22 mouse cellular contexts compared by ENCODE assay signal in genomic region chr5:142500918-142501317, GRCm38 (mm10). TPM values are rescaled to one million over a fixed set of nuclear protein-coding genes. Genes with fewer than 3 reads are reported as not detected.
DNase-seq lines count a peak whose midpoint lies in the region; ATAC-seq and TF ChIP-seq lines count a peak whose summit lies in the region.
"Had no signal": no experiment of that assay in that cellular context is flagged by ENCODE, and none has a peak within 500 bp of the region (broad histone marks: within the 10 kb centered on the region; RNA-seq: fewer than 3 reads in every experiment).

No protein-coding gene starts in this region.

- 51% methylated on average over 10 of the region's 10 CpGs for WGBS in kidney, embryonic 16.5 days
- 61% methylated on average over 10 of the region's 10 CpGs for WGBS in intestine, embryonic 14.5 days
- WGBS in stomach, embryonic 14.5 days: 70% methylated on average over 10 of the region's 10 CpGs
- 81% methylated on average over 10 of the region's 10 CpGs for WGBS in embryonic facial prominence, embryonic 10.5 days

- no peaks in the 10 kb centered on the region for H3K36me3 ChIP-seq in kidney, embryonic 16.5 days (ENCODE audit: insufficient read depth, low read length)
- H3K36me3 ChIP-seq in ES-Bruce4 (ENCODE audit: control insufficient read depth, insufficient read depth, low read length, poor library complexity, severe bottlenecking): no peaks in the 10 kb centered on the region
- H3K36me3 ChIP-seq in intestine, embryonic 14.5 days (ENCODE audit: control insufficient read depth, insufficient read depth, low read length): no peaks in the 10 kb centered on the region
- H3K36me3 ChIP-seq in stomach, embryonic 14.5 days (ENCODE audit: control insufficient read depth, insufficient read depth, low read length): no peaks in the 10 kb centered on the region
- H3K36me3 ChIP-seq in embryonic facial prominence, embryonic 10.5 days (replicated peaks): no peaks in the 10 kb centered on the region
- H3K36me3 ChIP-seq: embryonic facial prominence, embryonic 13.5 days; hindbrain, embryonic 10.5 days; limb, embryonic 13.5 days; liver, embryonic 13.5 days; lung, embryonic 15.5 days had no signal

- ATAC-seq in kidney, embryonic 16.5 days (ENCODE audit: low FRiP score, low TSS enrichment): peak; percentile 25; the same call in 1 of the 2 replicates
- ATAC-seq in intestine, embryonic 14.5 days (replicated peaks; ENCODE audit: low FRiP score, low TSS enrichment, low read depth): peak; percentile 65
- 0 out of 2 replicates have a peak, but pooled peaks have one; percentile 26 for ATAC-seq in stomach, embryonic 14.5 days (ENCODE audit: insufficient number of reproducible peaks, insufficient read depth, low FRiP score, low read depth)
- ATAC-seq: activated CD4-positive, CD25-positive, alpha-beta regulatory T cell, adult 4 months; forebrain, embryonic 14.5 days; Patski had no signal

- DNase-seq in kidney, postnatal 25 days: no peak
- peak; percentile 72 for DNase-seq in intestine, embryonic 14.5 days (ENCODE audit: low spot score)
- no peak for DNase-seq in embryonic facial prominence, embryonic 10.5 days (ENCODE audit: low spot score)
- DNase-seq in adrenal gland, postnatal 25 days: no peak
- DNase-seq: adrenal gland, postnatal 36 days; cerebellum, adult 11-12 months; cerebellum, postnatal 14 days; gastrocnemius, postnatal 36 days; liver, embryonic 13.5 days had no signal

- H3K4me1 ChIP-seq in kidney, embryonic 16.5 days (ENCODE audit: insufficient read depth, low read length): peaks cover 13% of the 10 kb centered on the region
- H3K4me1 ChIP-seq in ES-Bruce4 (ENCODE audit: control insufficient read depth, insufficient read depth, low read length): peaks cover 14% of the 10 kb centered on the region
- H3K4me1 ChIP-seq in intestine, embryonic 14.5 days (replicated peaks; ENCODE audit: control insufficient read depth, insufficient read depth, low read length): peaks cover 11% of the 10 kb centered on the region
- peaks cover 3% of the 10 kb centered on the region; the same call in 1 of the 2 replicates for H3K4me1 ChIP-seq in stomach, embryonic 14.5 days (ENCODE audit: control insufficient read depth, insufficient read depth, low read length)
- H3K4me1 ChIP-seq in embryonic facial prominence, embryonic 10.5 days: peaks cover 23% of the 10 kb centered on the region
- H3K4me1 ChIP-seq: liver, embryonic 13.5 days had no signal

- TF ChIP-seq CTCF in ES-Bruce4 (IDR thresholded peaks at IDR 0.05; ENCODE audit: low read depth, low read length): no peak

- no peak overlapping the region for H3K27ac ChIP-seq in kidney, embryonic 16.5 days (ENCODE audit: low read length)
- H3K27ac ChIP-seq in ES-Bruce4 (ENCODE audit: insufficient read depth, low read length): no peak overlapping the region
- H3K27ac ChIP-seq in intestine, embryonic 14.5 days (ENCODE audit: low read depth): no peak overlapping the region
- H3K27ac ChIP-seq in stomach, embryonic 14.5 days (ENCODE audit: low read length): no peak overlapping the region
- no peak overlapping the region for H3K27ac ChIP-seq in embryonic facial prominence, embryonic 10.5 days (replicated peaks)
- H3K27ac ChIP-seq: hindbrain, embryonic 10.5 days; limb, embryonic 13.5 days; liver, embryonic 13.5 days; lung, embryonic 15.5 days; macrophage had no signal

- no peak overlapping the region for H3K4me3 ChIP-seq in kidney, embryonic 16.5 days (ENCODE audit: low read length)
- H3K4me3 ChIP-seq in ES-Bruce4 (ENCODE audit: low read depth, low read length): no peak overlapping the region
- no peak overlapping the region for H3K4me3 ChIP-seq in intestine, embryonic 14.5 days (ENCODE audit: low read depth, low read length)
- no peak overlapping the region for H3K4me3 ChIP-seq in stomach, embryonic 14.5 days (ENCODE audit: low read depth, low read length)
- H3K4me3 ChIP-seq in embryonic facial prominence, embryonic 10.5 days: no peak overlapping the region
- H3K4me3 ChIP-seq: embryonic facial prominence, embryonic 13.5 days; hindbrain, embryonic 10.5 days; limb, embryonic 13.5 days; liver, embryonic 13.5 days; lung, embryonic 15.5 days had no signal

- no peaks in the 10 kb centered on the region for H3K9me3 ChIP-seq in kidney, embryonic 16.5 days (ENCODE audit: low read length)
- no peaks in the 10 kb centered on the region for H3K9me3 ChIP-seq in ES-Bruce4 (replicated peaks; ENCODE audit: control insufficient read depth, insufficient read depth, low read length, poor library complexity, severe bottlenecking)
- H3K9me3 ChIP-seq in intestine, embryonic 14.5 days (ENCODE audit: control insufficient read depth, low read length): no peaks in the 10 kb centered on the region
- H3K9me3 ChIP-seq in stomach, embryonic 14.5 days (ENCODE audit: control insufficient read depth, low read depth, low read length): no peaks in the 10 kb centered on the region
- H3K9me3 ChIP-seq in embryonic facial prominence, embryonic 10.5 days: no peaks in the 10 kb centered on the region
- H3K9me3 ChIP-seq: embryonic facial prominence, embryonic 13.5 days; hindbrain, embryonic 10.5 days; limb, embryonic 13.5 days; liver, embryonic 13.5 days; lung, embryonic 15.5 days had no signal

- no peaks in the 10 kb centered on the region for H3K27me3 ChIP-seq in kidney, embryonic 16.5 days (ENCODE audit: insufficient read depth, low read length)
- no peaks in the 10 kb centered on the region for H3K27me3 ChIP-seq in ES-Bruce4 (ENCODE audit: control insufficient read depth, insufficient read depth, low read length, poor library complexity, severe bottlenecking)
- H3K27me3 ChIP-seq in intestine, embryonic 14.5 days (replicated peaks; ENCODE audit: control insufficient read depth, insufficient read depth, low read length): no peaks in the 10 kb centered on the region
- no peaks in the 10 kb centered on the region for H3K27me3 ChIP-seq in stomach, embryonic 14.5 days (ENCODE audit: control insufficient read depth, insufficient read depth, low read length)
- H3K27me3 ChIP-seq in embryonic facial prominence, embryonic 10.5 days (replicated peaks; ENCODE audit: low read depth, poor library complexity, severe bottlenecking): no peaks in the 10 kb centered on the region
- H3K27me3 ChIP-seq: embryonic facial prominence, embryonic 13.5 days; limb, embryonic 13.5 days; lung, embryonic 15.5 days; Patski had no signal

- 0 out of 2 replicates have a peak, but pooled peaks have one; percentile 46 for TF ChIP-seq EP300 in ES-Bruce4 (IDR thresholded peaks at IDR 0.05; ENCODE audit: insufficient read depth, low read depth, low read length)

- H3K9ac ChIP-seq in kidney, embryonic 16.5 days (replicated peaks; ENCODE audit: low read length): no peak overlapping the region
- no peak overlapping the region for H3K9ac ChIP-seq in ES-Bruce4 (ENCODE audit: low read depth, poor library complexity, severe bottlenecking)
- H3K9ac ChIP-seq in intestine, embryonic 14.5 days (ENCODE audit: low read length): no peak overlapping the region
- H3K9ac ChIP-seq in stomach, embryonic 14.5 days (replicated peaks; ENCODE audit: low read depth, low read length): no peak overlapping the region
- H3K9ac ChIP-seq: embryonic facial prominence, embryonic 13.5 days; limb, embryonic 13.5 days; liver, embryonic 13.5 days; lung, embryonic 15.5 days had no signal

- no peak overlapping the region for H3K4me2 ChIP-seq in kidney, embryonic 16.5 days (replicated peaks; ENCODE audit: low read depth, low read length)
- no peak overlapping the region for H3K4me2 ChIP-seq in intestine, embryonic 14.5 days (ENCODE audit: low read length)
- H3K4me2 ChIP-seq in stomach, embryonic 14.5 days (replicated peaks; ENCODE audit: low read depth, low read length): no peak overlapping the region
- H3K4me2 ChIP-seq: embryonic facial prominence, embryonic 13.5 days; limb, embryonic 13.5 days; liver, embryonic 13.5 days; lung, embryonic 15.5 days; midbrain, embryonic 11.5 days had no signal

- no peak for TF ChIP-seq POLR2A in ES-Bruce4 (IDR thresholded peaks at IDR 0.05; ENCODE audit: insufficient read depth, low read length)

RNA-seq across cellular contexts. Expression of gene Papolb, which starts 29.0 kb away (rescaled TPM):
- polyA plus RNA-seq in kidney, embryonic 16.5 days (2015; fragmentation: Nextera tagmentation; extraction: Ambion mirVana): 0.05 and 0.12 TPM in 2 replicates
- 3.3 and 3.9 TPM in 2 replicates for polyA plus RNA-seq in ES-Bruce4 (2011; ENCODE audit: insufficient read depth, insufficient read length, low read depth, missing spikeins)
- 0.04 and 0.15 TPM in 2 replicates for polyA plus RNA-seq in intestine, embryonic 14.5 days (2014; fragmentation: Nextera tagmentation; extraction: Ambion mirVana)
- 0.07 and 0.27 TPM in 2 replicates for polyA plus RNA-seq in stomach, embryonic 14.5 days (2014; fragmentation: Nextera tagmentation; extraction: Ambion mirVana)
- polyA plus RNA-seq in embryonic facial prominence, embryonic 10.5 days (2016; fragmentation: Nextera tagmentation; extraction: Ambion mirVana): 0.05 and 0.20 TPM in 2 replicates
- 0.19 and 0.30 TPM in 2 replicates for total RNA-seq in adrenal gland, postnatal 25 days (2021)
- total RNA-seq: monocyte, adult 5-6 weeks had no signal
- polyA plus RNA-seq: activated CD4-positive, CD25-positive, alpha-beta regulatory T cell, adult 4 months; liver, embryonic 13.5 days; macrophage had no signal

RNA-seq across cellular contexts. Expression of gene Ap5z1, which starts 37.2 kb away (rescaled TPM):
- polyA plus RNA-seq in kidney, embryonic 16.5 days (2015; fragmentation: Nextera tagmentation; extraction: Ambion mirVana): 13.2 and 13.8 TPM in 2 replicates
- polyA plus RNA-seq in ES-Bruce4 (2011; ENCODE audit: insufficient read depth, insufficient read length, low read depth, missing spikeins): 6.9 and 7.9 TPM in 2 replicates
- polyA plus RNA-seq in intestine, embryonic 14.5 days (2014; fragmentation: Nextera tagmentation; extraction: Ambion mirVana): 10.5 and 12.3 TPM in 2 replicates
- polyA plus RNA-seq in stomach, embryonic 14.5 days (2014; fragmentation: Nextera tagmentation; extraction: Ambion mirVana): 11.0 and 11.8 TPM in 2 replicates
- 14.1 and 14.8 TPM in 2 replicates for polyA plus RNA-seq in embryonic facial prominence, embryonic 10.5 days (2016; fragmentation: Nextera tagmentation; extraction: Ambion mirVana)
- total RNA-seq in adrenal gland, postnatal 25 days (2021): 17.7 and 28.4 TPM in 2 replicates

RNA-seq across cellular contexts. Expression of gene Radil, which starts 50.0 kb away (rescaled TPM):
- polyA plus RNA-seq in kidney, embryonic 16.5 days (2015; fragmentation: Nextera tagmentation; extraction: Ambion mirVana): 2.6 and 4.2 TPM in 2 replicates
- polyA plus RNA-seq in ES-Bruce4 (2011; ENCODE audit: insufficient read depth, insufficient read length, low read depth, missing spikeins): 78.0 and 79.3 TPM in 2 replicates
- 2.4 and 2.5 TPM in 2 replicates for polyA plus RNA-seq in intestine, embryonic 14.5 days (2014; fragmentation: Nextera tagmentation; extraction: Ambion mirVana)
- polyA plus RNA-seq in stomach, embryonic 14.5 days (2014; fragmentation: Nextera tagmentation; extraction: Ambion mirVana): 1.6 and 2.1 TPM in 2 replicates
- polyA plus RNA-seq in embryonic facial prominence, embryonic 10.5 days (2016; fragmentation: Nextera tagmentation; extraction: Ambion mirVana): 4.3 and 5.1 TPM in 2 replicates
- 2.9 and 8.1 TPM in 2 replicates for total RNA-seq in adrenal gland, postnatal 25 days (2021)
- total RNA-seq: monocyte, adult 5-6 weeks had no signal
- polyA plus RNA-seq: activated CD4-positive, CD25-positive, alpha-beta regulatory T cell, adult 4 months; macrophage had no signal

Comparison
In these comparisons a context has a peak if more than half of its experiments do, and no peak if none do; other contexts are left out.
1. RNA of gene Radil, which starts 50.0 kb away (polyA plus RNA-seq): 78.0 to 79.3 TPM in ES-Bruce4; 4.3 to 5.1 TPM in embryonic facial prominence, embryonic 10.5 days, 2.6 to 4.2 TPM in kidney, embryonic 16.5 days, 2.4 to 2.5 TPM in intestine, embryonic 14.5 days and 1.6 to 2.1 TPM in stomach, embryonic 14.5 days; every median in the first group is over 10 times any median in the second.
2. Peak in every context shown above with its lines, with median percentiles within 50 percentile points of each other: ATAC-seq.